Mouse (Mus musculus): ENCODE results near the gene Robo1.

DNA sequence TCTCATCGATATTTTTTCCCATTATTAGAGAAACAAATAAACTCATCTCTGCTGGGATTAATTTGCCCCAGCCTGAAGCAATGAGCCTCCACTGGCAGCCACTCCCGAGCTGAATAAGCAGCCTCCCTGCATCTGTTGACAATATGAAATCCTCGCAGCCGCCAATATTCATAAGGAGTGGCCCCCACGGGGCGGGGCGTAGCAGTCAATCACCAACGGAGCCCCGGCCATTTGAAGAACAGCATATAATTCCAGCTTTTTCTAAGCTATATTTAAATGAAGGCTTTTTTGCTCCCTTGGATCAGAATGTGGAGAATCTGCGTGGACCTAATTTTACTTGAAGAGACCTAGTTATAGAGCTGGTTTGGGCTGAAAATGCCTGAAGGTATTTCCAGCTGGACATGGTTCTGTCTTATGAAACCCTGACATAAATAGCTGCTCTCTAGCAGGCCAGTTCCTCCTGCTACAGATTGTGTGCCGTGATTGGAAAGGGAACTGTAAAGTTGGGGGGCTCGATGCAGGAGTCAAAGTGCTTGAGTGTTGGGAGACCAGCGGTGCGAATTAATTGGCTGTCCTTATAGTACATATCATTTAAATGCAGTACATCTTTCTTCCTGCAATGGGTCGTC is 492.1 kb downstream of the Robo1 start:
- TF ChIP-seq CTCF (IDR thresholded peaks at IDR 0.05; ENCODE audit: low read depth) (no peak), EP300 (optimal IDR thresholded peaks at IDR 0.05) (no peak)
